Mouse (Mus musculus) thymus, adult 2 months (tissue): ENCODE measurements around the gene Syngr2.

ENCODE experiments used
- CTCF ChIP-seq: fragments of 200-500 bp; IDR thresholded peaks from 2 replicates; pipeline ENCODE4 v1.5.1; 2012; ENCODE audit warnings: mild to moderate bottlenecking, control low read depth, low read length, moderate library complexity, borderline replicate concordance; ENCODE audit not compliant: control insufficient read depth, poor library complexity, insufficient read depth; ENCODE audit errors: extremely low read depth
- POLR2A ChIP-seq: fragments of 200-500 bp; IDR thresholded peaks from 2 replicates; pipeline ENCODE4 v1.6.1; 2012; ENCODE audit warnings: mild to moderate bottlenecking, low read length, control low read depth, moderate library complexity; ENCODE audit not compliant: control insufficient read depth, poor library complexity, insufficient read depth; ENCODE audit errors: extremely low read depth

DNA sequence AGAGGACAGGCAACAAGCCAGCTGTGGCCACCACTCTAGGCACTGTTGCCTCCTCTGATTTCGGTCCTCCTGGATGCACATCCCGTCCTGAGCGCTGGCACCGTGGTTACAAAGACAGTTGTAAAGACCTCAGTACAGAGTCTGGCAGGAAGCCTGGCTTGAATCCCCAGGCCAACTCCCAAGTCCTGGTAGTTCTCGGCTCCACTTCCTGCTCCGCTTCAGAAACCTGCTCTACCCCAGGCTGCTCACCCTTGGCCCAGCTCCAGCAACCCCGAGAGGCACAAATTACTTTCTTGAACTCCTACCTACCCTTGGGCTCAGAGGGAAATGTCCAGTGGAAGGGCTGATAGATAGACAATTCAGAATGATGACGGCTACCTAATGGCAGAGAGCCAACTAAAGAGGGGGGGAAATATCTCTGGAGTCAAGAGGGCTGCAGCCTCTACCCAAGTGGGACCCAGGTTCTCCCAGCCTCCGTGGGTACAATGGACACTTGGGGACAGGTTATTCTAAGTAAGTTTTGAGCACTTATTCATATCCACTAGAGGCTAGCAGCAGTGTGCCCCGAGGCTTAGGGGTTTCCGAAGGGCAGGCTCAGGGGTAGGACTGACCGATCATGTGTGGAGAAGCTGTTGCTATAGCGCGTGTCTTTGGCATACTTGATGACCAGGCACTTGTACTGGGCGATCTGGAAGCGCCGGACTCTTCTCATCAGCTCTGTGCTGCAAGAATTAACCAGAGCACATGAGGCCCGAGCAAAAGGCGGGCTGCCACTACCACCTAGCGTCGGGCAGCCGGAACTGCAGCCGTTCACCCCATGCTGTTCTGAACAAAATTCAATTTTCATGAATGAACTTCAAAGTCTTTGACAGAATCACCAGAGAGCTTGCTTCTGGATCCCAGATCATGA, 14.8 kb downstream of the Syngr2 start:
- peak; percentile 94 for TF ChIP-seq CTCF
- TF ChIP-seq POLR2A: 0 out of 2 replicates have a peak, but pooled peaks have one; percentile 15
